In genomic region chr1:80854289-80854701, GRCm38 (mm10) we compare ENCODE assay signal across 8 mouse cellular contexts.
DNase-seq lines count a peak whose midpoint lies in the region; ATAC-seq and TF ChIP-seq lines count a peak whose summit lies in the region.

No protein-coding gene starts in this region.

- H3K27me3 ChIP-seq in heart, embryonic 15.5 days: no peaks in the 10 kb centered on the region
- H3K27me3 ChIP-seq in cerebellum, adult 2 months (ENCODE audit: control insufficient read depth, insufficient read depth, low read length): no peaks in the 10 kb centered on the region
- H3K27me3 ChIP-seq in liver, embryonic 12.5 days (replicated peaks): no peaks in the 10 kb centered on the region

- no peak overlapping the region for H3K4me3 ChIP-seq in heart, embryonic 15.5 days
- H3K4me3 ChIP-seq in cerebellum, adult 2 months (replicated peaks; ENCODE audit: insufficient read depth, low read depth, low read length): peak overlapping the region; percentile 14
- H3K4me3 ChIP-seq in liver, embryonic 12.5 days: no peak overlapping the region

- no peak for TF ChIP-seq CTCF in cerebellum, adult 2 months (IDR thresholded peaks at IDR 0.05; ENCODE audit: borderline replicate concordance, insufficient read depth, low read depth, low read length)

- peak overlapping the region; percentile 53 for H3K4me2 ChIP-seq in heart, embryonic 15.5 days
- H3K4me2 ChIP-seq in liver, embryonic 12.5 days: no peak overlapping the region

- WGBS in heart, embryonic 15.5 days: 18% methylated on average over 7 of the region's 7 CpGs
- WGBS in cerebellum, adult 2 months: 8% methylated on average over 7 of the region's 7 CpGs
- WGBS in liver, embryonic 12.5 days (ENCODE audit: insufficient replicate concordance): 54% methylated on average over 7 of the region's 7 CpGs

- ATAC-seq in heart, embryonic 15.5 days (replicated peaks; ENCODE audit: insufficient number of reproducible peaks, insufficient read depth, low FRiP score, low read depth): peak; percentile 50; the same call in 1 of the 2 replicates
- ATAC-seq in liver, embryonic 12.5 days: no peak

- DNase-seq in heart, postnatal 36 days: no peak
- DNase-seq in cerebellum, adult 2 months: peak; percentile 24 to 27
- DNase-seq in frontal cortex, postnatal 25 days (ENCODE audit: low spot score in 2 of 2): peak; percentile 20 to 30
- peak; percentile 65 to 85 for DNase-seq in left cerebral cortex, postnatal 14 days (ENCODE audit: low spot score in 2 of 2)
- peak; percentile 59 to 67 for DNase-seq in right cerebral cortex, adult 2 months (ENCODE audit: low spot score in 2 of 2)
- DNase-seq in urinary bladder, adult 2 months (ENCODE audit: low spot score): no peak

- peak overlapping the region; percentile 67 for H3K27ac ChIP-seq in heart, embryonic 15.5 days
- no peak overlapping the region for H3K27ac ChIP-seq in cerebellum, adult 2 months (ENCODE audit: insufficient read depth, low read length)
- H3K27ac ChIP-seq in liver, embryonic 12.5 days: no peak overlapping the region

- no peaks in the 10 kb centered on the region for H3K36me3 ChIP-seq in heart, embryonic 15.5 days
- H3K36me3 ChIP-seq in liver, embryonic 12.5 days: no peaks in the 10 kb centered on the region

- intact Hi-C loops in heart, postnatal 36 days (cut with DNase I): no loop called here
- intact Hi-C loops in left cerebral cortex, postnatal 14 days (cut with DNase I): loop anchor here (5.0 to 10.0 kb wide), 2 partner anchors 211 to 328 kb away; no protein-coding TSS in a partner anchor

- TF ChIP-seq POLR2A in cerebellum, adult 2 months (IDR thresholded peaks at IDR 0.05; ENCODE audit: borderline replicate concordance, insufficient read depth, low read length): no peak

- peaks cover 13% of the 10 kb centered on the region for H3K4me1 ChIP-seq in heart, embryonic 15.5 days (replicated peaks)
- peaks cover 6% of the 10 kb centered on the region for H3K4me1 ChIP-seq in cerebellum, adult 2 months (ENCODE audit: control insufficient read depth, insufficient read depth, low read length)
- no peaks in the 10 kb centered on the region for H3K4me1 ChIP-seq in liver, embryonic 12.5 days

- no peak overlapping the region for H3K9ac ChIP-seq in heart, embryonic 15.5 days
- H3K9ac ChIP-seq in liver, embryonic 12.5 days: no peak overlapping the region

- no peaks in the 10 kb centered on the region for H3K9me3 ChIP-seq in heart, embryonic 15.5 days (replicated peaks)
- no peaks in the 10 kb centered on the region for H3K9me3 ChIP-seq in liver, embryonic 12.5 days (replicated peaks)

Comparison
In these comparisons a context has a peak if more than half of its experiments do, and no peak if none do; other contexts are left out.
1. DNase-seq: peak in cerebellum, adult 2 months (2 of 2), frontal cortex, postnatal 25 days (2 of 2), left cerebral cortex, postnatal 14 days (2 of 2) and right cerebral cortex, adult 2 months (2 of 2); none in heart, postnatal 36 days (0 of 2) and urinary bladder, adult 2 months (single experiment).